Mouse (Mus musculus) frontal cortex, postnatal 36 days (tissue): ENCODE data around the gene Cdc34.
"Not testable (repeated sequence)": the region's sequence is repeated elsewhere in the genome, so short reads cannot be mapped to it uniquely, and the experiment has no call there.

Experiments used
- DNase-seq, 2 experiments: peaks; one replicate each; pipeline ENCODE4 v3.0.0; 2022; ENCODE audit warnings: low spot score in 2 of 2

The Cdc34 gene

GRCm38 (mm10) chr10:79695231-79696128 is 13.5 kb downstream of the Cdc34 start:
- DNase-seq: no peak

GRCm38 (mm10) chr10:79696129-79696651 is 14.2 kb downstream of the Cdc34 start:
- DNase-seq: no peak

GRCm38 (mm10) chr10:79697916-79698315 is 15.9 kb downstream of the Cdc34 start:
- DNase-seq: no peak

- DNase-seq: no peak
These were observed 16.5 kb downstream of the Cdc34 start for GRCm38 (mm10) chr10:79698459-79698858.

- no peak for DNase-seq
These were observed 18.7 kb downstream of the Cdc34 start for GRCm38 (mm10) chr10:79700676-79701075.

GRCm38 (mm10) chr10:79701443-79702129 is 19.6 kb downstream of the Cdc34 start:
- DNase-seq: no peak

GRCm38 (mm10) chr10:79702970-79703369 is 21.0 kb downstream of the Cdc34 start:
- not testable (repeated sequence) for DNase-seq

- DNase-seq: no peak
These were observed 21.5 kb downstream of the Cdc34 start for GRCm38 (mm10) chr10:79703541-79703940.

- DNase-seq: peak; percentile 96 to 99
These were observed 22.3 kb downstream of the Cdc34 start, which contains the start of gene Bsg for GRCm38 (mm10) chr10:79704065-79704969. Gene Bsg, plus strand, starts transcription at chr10:79704491.

GRCm38 (mm10) chr10:79704970-79705360 is 23.0 kb downstream of the Cdc34 start:
- DNase-seq: no peak

GRCm38 (mm10) chr10:79705951-79706350 is 24.0 kb downstream of the Cdc34 start:
- no peak for DNase-seq

- no peak for DNase-seq
These were observed 24.6 kb downstream of the Cdc34 start for GRCm38 (mm10) chr10:79706406-79707094.

GRCm38 (mm10) chr10:79707162-79707561 is 25.2 kb downstream of the Cdc34 start:
- no peak for DNase-seq

- DNase-seq: no peak
These were observed 25.8 kb downstream of the Cdc34 start for GRCm38 (mm10) chr10:79707759-79708158.

GRCm38 (mm10) chr10:79708668-79709067 is 26.7 kb downstream of the Cdc34 start:
- DNase-seq: no peak

GRCm38 (mm10) chr10:79709307-79709706 is 27.3 kb downstream of the Cdc34 start:
- no peak for DNase-seq

GRCm38 (mm10) chr10:79712029-79712428 is 30.0 kb downstream of the Cdc34 start:
- DNase-seq: no peak

- DNase-seq: peak; percentile 80 to 84
These were observed 30.6 kb downstream of the Cdc34 start for GRCm38 (mm10) chr10:79712499-79713126.

GRCm38 (mm10) chr10:79713163-79713562 is 31.2 kb downstream of the Cdc34 start:
- DNase-seq: no peak

- DNase-seq: no peak
These were observed 33.0 kb downstream of the Cdc34 start for GRCm38 (mm10) chr10:79714996-79715395.
